Mouse (Mus musculus) intestine, embryonic 14.5 days (tissue): ENCODE data around the gene Xpo6. TPM values are rescaled to one million over a fixed set of nuclear protein-coding genes. Genes with fewer than 3 reads are reported as not detected.

Experiments used
- ATAC-seq: fragments of 200-750 bp; cut with Nextera tagmentation; replicated peaks from 2 replicates; pipeline ENCODE4 v1.8.0; 2017; ENCODE audit warnings: low read depth, moderate number of reproducible peaks, moderate TSS enrichment, moderate library complexity; ENCODE audit not compliant: low FRiP score, low TSS enrichment
- DNase-seq: peaks from one replicate; pipeline ENCODE4 v3.0.0-alpha.2; 2018; ENCODE audit warnings: low spot score
- H3K27ac ChIP-seq: fragments of 300-500 bp; sonication (generic); 2 replicates; pipeline ENCODE4 v1.5.1; 2014; ENCODE audit warnings: low read depth, mild to moderate bottlenecking, control low read depth
- H3K27me3 ChIP-seq: fragments of 300-500 bp; sonication (generic); replicated peaks from 2 replicates; pipeline ENCODE4 v1.6.1; 2014; ENCODE audit warnings: low read length, control low read depth; ENCODE audit not compliant: control insufficient read depth, insufficient read depth
- H3K36me3 ChIP-seq: fragments of 300-500 bp; sonication (generic); 2 replicates; pipeline ENCODE4 v1.6.1; 2014; ENCODE audit warnings: low read length, control low read depth; ENCODE audit not compliant: control insufficient read depth, insufficient read depth
- H3K4me1 ChIP-seq: fragments of 300-500 bp; sonication (generic); replicated peaks from 2 replicates; pipeline ENCODE4 v1.6.1; 2014; ENCODE audit warnings: low read length, control low read depth, mixed read lengths; ENCODE audit not compliant: control insufficient read depth, insufficient read depth
- H3K4me2 ChIP-seq: fragments of 300-500 bp; sonication (generic); 2 replicates; pipeline ENCODE4 v1.6.1; 2014; ENCODE audit warnings: low read length
- H3K4me3 ChIP-seq: fragments of 300-500 bp; sonication (generic); 2 replicates; pipeline ENCODE4 v1.5.1; 2014; ENCODE audit warnings: low read depth, low read length, control low read depth, mixed read lengths
- H3K9ac ChIP-seq: fragments of 300-500 bp; sonication (generic); 2 replicates; pipeline ENCODE4 v1.6.1; 2014; ENCODE audit warnings: mild to moderate bottlenecking, low read length
- H3K9me3 ChIP-seq: fragments of 300-500 bp; sonication (generic); 2 replicates; pipeline ENCODE4 v1.6.1; 2016; ENCODE audit warnings: low read length, control low read depth; ENCODE audit not compliant: control insufficient read depth
- WGBS: fragments of 180-500 bp; shearing (Covaris S2); extraction: QIAGEN DNeasy Blood & Tissue Kit; methylation state at CpG from one replicate; pipeline ENCODE4 v1.1.7; 2014; 5-methylcytosine and 5-hydroxymethylcytosine counted together
- polyA plus RNA-seq: library from polyadenylated mRNA; unstranded; fragments of >200 nt; fragmentation: Nextera tagmentation; extraction: Ambion mirVana; gene quantifications from 2 replicates; pipeline ENCODE4 v1.2.1, GENCODE M21; 2014

Xpo6 gene
- polyA plus RNA-seq, result 67.7 and 68.7 TPM in 2 replicates

GRCm38 (mm10) chr7:126200178-126200996 lies at the start of gene Xpo6:
Xpo6 (minus strand) TSS chr7:126200501.
- H3K27ac ChIP-seq, result peak within 1 kb of the TSS; percentile 87
- peak within 1 kb of the TSS; percentile 93 for H3K4me3 ChIP-seq
- H3K27me3 ChIP-seq, result no peaks in the 10 kb centered on the region
- H3K4me1 ChIP-seq, result peaks cover 12% of the 10 kb centered on the region
- WGBS, result under 1% methylated on average over 52 of the region's 57 CpGs
- H3K9me3 ChIP-seq, result no peaks in the 10 kb centered on the region
- ATAC-seq (peak; percentile 97), DNase-seq (peak; percentile 95)
- H3K4me2 ChIP-seq, result peak within 1 kb of the TSS; percentile 72
- H3K36me3 ChIP-seq, result no peaks in the 10 kb centered on the region
- H3K9ac ChIP-seq, result peak within 1 kb of the TSS; percentile 96

- H3K27ac ChIP-seq, result no peak overlapping the region
- no peak overlapping the region for H3K4me2 ChIP-seq
- no peaks in the 10 kb centered on the region for H3K9me3 ChIP-seq
- H3K27me3 ChIP-seq, result no peaks in the 10 kb centered on the region
- H3K36me3 ChIP-seq, result no peaks in the 10 kb centered on the region
- WGBS, result 77% methylated on average over 3 of the region's 3 CpGs
- H3K4me3 ChIP-seq, result no peak overlapping the region
- H3K9ac ChIP-seq, result no peak overlapping the region
- H3K4me1 ChIP-seq, result peaks cover 8% of the 10 kb centered on the region; the same call in 1 of the 2 replicates
- DNase-seq, result no peak
- ATAC-seq, result no peak
These were observed 49.7 kb upstream of the Xpo6 start for GRCm38 (mm10) chr7:126249986-126250385.

- ATAC-seq (no peak), DNase-seq (no peak)
- H3K9ac ChIP-seq, result no peak overlapping the region
- H3K9me3 ChIP-seq, result no peaks in the 10 kb centered on the region
- H3K4me1 ChIP-seq, result peaks cover 8% of the 10 kb centered on the region; the same call in 1 of the 2 replicates
- no peak overlapping the region for H3K4me3 ChIP-seq
- H3K36me3 ChIP-seq, result no peaks in the 10 kb centered on the region
- H3K27ac ChIP-seq, result no peak overlapping the region
- H3K4me2 ChIP-seq, result no peak overlapping the region
- no peaks in the 10 kb centered on the region for H3K27me3 ChIP-seq
- 73% methylated on average over 5 of the region's 5 CpGs for WGBS
These were observed 48.8 kb upstream of the Xpo6 start for GRCm38 (mm10) chr7:126249146-126249545.

GRCm38 (mm10) chr7:126248641-126249141 lies 48.4 kb upstream of the Xpo6 start:
- H3K4me1 ChIP-seq, result peaks cover 8% of the 10 kb centered on the region; the same call in 1 of the 2 replicates
- H3K9me3 ChIP-seq, result no peaks in the 10 kb centered on the region
- no peaks in the 10 kb centered on the region for H3K27me3 ChIP-seq
- H3K9ac ChIP-seq, result no peak overlapping the region
- H3K27ac ChIP-seq, result no peak overlapping the region
- DNase-seq, result no peak
- WGBS, result 41% methylated on average over 16 of the region's 17 CpGs
- no peaks in the 10 kb centered on the region for H3K36me3 ChIP-seq
- ATAC-seq, result no peak
- H3K4me3 ChIP-seq, result no peak overlapping the region
- H3K4me2 ChIP-seq, result peak overlapping the region; percentile 37

- Histone ChIP-seq H3K27me3 (no peaks in the 10 kb centered on the region), H3K4me3 (no peak overlapping the region), H3K4me1 (peaks cover 8% of the 10 kb centered on the region; the same call in 1 of the 2 replicates), H3K9me3 (no peaks in the 10 kb centered on the region), H3K36me3 (no peaks in the 10 kb centered on the region), H3K9ac (no peak overlapping the region), H3K4me2 (peak overlapping the region; percentile 37), H3K27ac (no peak overlapping the region)
- ATAC-seq, result peak; percentile 72
- WGBS, result 9% methylated on average over 6 of the region's 6 CpGs
- no peak for DNase-seq
These were observed 47.8 kb upstream of the Xpo6 start for GRCm38 (mm10) chr7:126248088-126248487.

- WGBS, result 76% methylated on average over 6 of the region's 6 CpGs
- H3K4me1 ChIP-seq, result peaks cover 8% of the 10 kb centered on the region; the same call in 1 of the 2 replicates
- H3K27me3 ChIP-seq, result no peaks in the 10 kb centered on the region
- no peak overlapping the region for H3K9ac ChIP-seq
- H3K27ac ChIP-seq, result no peak overlapping the region
- no peaks in the 10 kb centered on the region for H3K9me3 ChIP-seq
- ATAC-seq (no peak), DNase-seq (peak; percentile 27)
- no peaks in the 10 kb centered on the region for H3K36me3 ChIP-seq
- H3K4me2 ChIP-seq, result no peak overlapping the region
- H3K4me3 ChIP-seq, result no peak overlapping the region
These were observed 44.0 kb upstream of the Xpo6 start for GRCm38 (mm10) chr7:126244168-126244750.

GRCm38 (mm10) chr7:126240814-126241360 lies 40.6 kb upstream of the Xpo6 start:
- 73% methylated on average over 14 of the region's 14 CpGs for WGBS
- H3K9me3 ChIP-seq, result no peaks in the 10 kb centered on the region
- H3K36me3 ChIP-seq, result no peaks in the 10 kb centered on the region
- no peak overlapping the region for H3K9ac ChIP-seq
- H3K4me1 ChIP-seq, result no peaks in the 10 kb centered on the region
- H3K4me2 ChIP-seq, result no peak overlapping the region
- H3K27ac ChIP-seq, result no peak overlapping the region
- ATAC-seq (no peak), DNase-seq (no peak)
- H3K27me3 ChIP-seq, result no peaks in the 10 kb centered on the region
- H3K4me3 ChIP-seq, result no peak overlapping the region

GRCm38 (mm10) chr7:126236794-126237192 lies 36.5 kb upstream of the Xpo6 start:
- Histone ChIP-seq H3K9me3 (no peaks in the 10 kb centered on the region), H3K9ac (no peak overlapping the region), H3K4me1 (no peaks in the 10 kb centered on the region), H3K4me2 (no peak overlapping the region), H3K36me3 (no peaks in the 10 kb centered on the region), H3K27me3 (no peaks in the 10 kb centered on the region), H3K4me3 (no peak overlapping the region), H3K27ac (no peak overlapping the region)
- WGBS, result 55% methylated on average over 5 of the region's 5 CpGs
- DNase-seq (no peak), ATAC-seq (no peak)
